Mouse (Mus musculus) kidney, postnatal 25 days (tissue): ENCODE measurements around the gene Prtn3.
A peak's percentile ranks its signal among the peaks of the same experiment; 100 is the strongest.

Experiments used
- DNase-seq, 2 experiments: peaks; one replicate each; pipeline ENCODE4 v3.0.0; 2021; ENCODE audit warnings: mixed read lengths in 2 of 2

Gene Prtn3

GRCm38 (mm10) chr10:79855558-79856184 is 18.6 kb upstream of the Prtn3 start:
- DNase-seq = peak; percentile 91 to 97

- no peak for DNase-seq
Observed at GRCm38 (mm10) chr10:79856280-79856679, 18.0 kb upstream of the Prtn3 start.

GRCm38 (mm10) chr10:79856704-79857451 is 17.4 kb upstream of the Prtn3 start:
- no peak for DNase-seq

GRCm38 (mm10) chr10:79857452-79857811 is 16.8 kb upstream of the Prtn3 start:
- DNase-seq = peak; percentile 91 to 94

GRCm38 (mm10) chr10:79857894-79858293 is 16.4 kb upstream of the Prtn3 start:
- DNase-seq = no peak

- peak; percentile 83 to 91 for DNase-seq
Observed at GRCm38 (mm10) chr10:79858416-79859074, 15.7 kb upstream of the Prtn3 start.

GRCm38 (mm10) chr10:79859116-79859515 is 15.2 kb upstream of the Prtn3 start:
- DNase-seq = peak in 1 of 2 experiments; percentile 59

GRCm38 (mm10) chr10:79860079-79860911 is 14.0 kb upstream of the Prtn3 start:
- DNase-seq = peak in 1 of 2 experiments; percentile 54

- peak; percentile 77 to 89 for DNase-seq
Observed at GRCm38 (mm10) chr10:79861230-79862048, 12.8 kb upstream of the Prtn3 start.

GRCm38 (mm10) chr10:79862049-79862788 is 12.1 kb upstream of the Prtn3 start:
- DNase-seq = peak; percentile 52 to 76

- peak in 1 of 2 experiments; percentile 54 for DNase-seq
Observed at GRCm38 (mm10) chr10:79862925-79863324, 11.4 kb upstream of the Prtn3 start.

GRCm38 (mm10) chr10:79864351-79865188 is 9.7 kb upstream of the Prtn3 start:
- DNase-seq = peak in 1 of 2 experiments; percentile 38

GRCm38 (mm10) chr10:79865189-79865601 is 9.1 kb upstream of the Prtn3 start:
- peak in 1 of 2 experiments; percentile 48 for DNase-seq

- peak; percentile 65 to 87 for DNase-seq
Observed at GRCm38 (mm10) chr10:79865801-79866295, 8.4 kb upstream of the Prtn3 start.

- peak in 1 of 2 experiments; percentile 36 for DNase-seq
Observed at GRCm38 (mm10) chr10:79866601-79867000, 7.7 kb upstream of the Prtn3 start.

- no peak for DNase-seq
Observed at GRCm38 (mm10) chr10:79871845-79872244, 2.4 kb upstream of the Prtn3 start.

- DNase-seq = no peak
Observed at GRCm38 (mm10) chr10:79872862-79873261, 1.4 kb upstream of the Prtn3 start.

GRCm38 (mm10) chr10:79873313-79873712 is 963 bp upstream of the Prtn3 start:
- DNase-seq = no peak

GRCm38 (mm10) chr10:79873715-79874289 is 474 bp upstream of the Prtn3 start:
- DNase-seq = no peak

- DNase-seq = peak in 1 of 2 experiments; percentile 52
Observed at GRCm38 (mm10) chr10:79877174-79877573, 2.9 kb downstream of the Prtn3 start.
